Mouse (Mus musculus) liver, adult 2 months (tissue): Measurements from ENCODE around the gene Gp1ba.

Experiments
- CTCF ChIP-seq: fragments of 200-500 bp; IDR thresholded peaks from 2 replicates; pipeline ENCODE4 v1.5.1; 2011; ENCODE audit warnings: low read depth, low read length, control low read depth
- POLR2A ChIP-seq: fragments of 200-500 bp; IDR thresholded peaks from 2 replicates; pipeline ENCODE4 v1.6.1; 2011; ENCODE audit warnings: low read length, control low read depth; ENCODE audit not compliant: insufficient read depth; ENCODE audit errors: extremely low read depth

GRCm38 (mm10) chr11:70608381-70609066, 30.4 kb upstream of the Gp1ba start:
- peak; percentile 68 for TF ChIP-seq CTCF
- no peak for TF ChIP-seq POLR2A
